Mouse (Mus musculus): ENCODE measurements around the gene Defb22.

DNA sequence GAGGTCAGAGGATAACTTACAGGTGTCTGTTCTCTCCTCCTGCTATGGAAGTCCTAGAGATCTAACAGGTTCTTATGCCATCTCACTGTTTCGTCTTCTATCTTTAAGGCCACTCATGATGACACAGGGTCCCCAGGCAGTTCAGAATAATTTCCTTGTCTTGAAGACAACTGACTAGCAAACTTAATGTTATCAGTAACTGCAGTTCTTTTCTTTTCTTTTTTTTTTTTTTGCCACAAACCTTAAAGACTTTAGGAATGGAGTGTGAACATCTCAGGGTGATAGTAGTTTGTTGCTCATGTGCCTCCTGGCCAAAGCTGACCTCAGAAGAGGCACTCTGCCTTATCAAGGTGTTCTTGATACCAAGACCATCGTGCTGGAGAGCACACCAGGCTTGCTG is 43.3 kb downstream of the Defb22 start:
- TF ChIP-seq CTCF (IDR thresholded peaks at IDR 0.05; ENCODE audit: insufficient read depth, low read depth, low read length): no peak
- TF ChIP-seq POLR2A (IDR thresholded peaks at IDR 0.05; ENCODE audit: insufficient read depth, low read depth, low read length): no peak
